Mouse (Mus musculus) hindbrain, embryonic 16.5 days (tissue): ENCODE data around the gene Arsb. TPM values are rescaled to one million over a fixed set of nuclear protein-coding genes. Genes with fewer than 3 reads are reported as not detected.

Source experiments
- ATAC-seq: fragments of 200-750 bp; cut with Nextera tagmentation; 2 replicates; pipeline ENCODE4 v1.8.0; 2017; ENCODE audit warnings: moderate TSS enrichment, moderate library complexity
- H3K27ac ChIP-seq: fragments of 300-500 bp; sonication (generic); 2 replicates; pipeline ENCODE4 v1.5.1; 2014; ENCODE audit warnings: low read depth, mild to moderate bottlenecking, control low read depth, low read length, moderate library complexity
- H3K27me3 ChIP-seq: fragments of 300-500 bp; sonication (generic); replicated peaks from 2 replicates; pipeline ENCODE4 v1.6.1; 2014; ENCODE audit warnings: low read length; ENCODE audit not compliant: control insufficient read depth, insufficient read depth
- H3K36me3 ChIP-seq: fragments of 300-500 bp; sonication (generic); 2 replicates; pipeline ENCODE4 v1.6.1; 2014; ENCODE audit warnings: mild to moderate bottlenecking, low read length, moderate library complexity, mixed read lengths; ENCODE audit not compliant: control insufficient read depth, insufficient read depth
- H3K4me1 ChIP-seq: fragments of 300-500 bp; sonication (generic); 2 replicates; pipeline ENCODE4 v1.6.1; 2014; ENCODE audit warnings: low read depth, low read length; ENCODE audit not compliant: control insufficient read depth, insufficient read depth
- H3K4me2 ChIP-seq: fragments of 300-500 bp; sonication (generic); 2 replicates; pipeline ENCODE4 v1.6.1; 2014; ENCODE audit warnings: mild to moderate bottlenecking, low read length, control low read depth, moderate library complexity
- H3K4me3 ChIP-seq: fragments of 300-500 bp; sonication (generic); 2 replicates; pipeline ENCODE4 v1.5.1; 2014; ENCODE audit warnings: mild to moderate bottlenecking, low read length, control low read depth, moderate library complexity
- H3K9ac ChIP-seq: fragments of 300-500 bp; sonication (generic); 2 replicates; pipeline ENCODE4 v1.6.1; 2014; ENCODE audit warnings: low read depth, mild to moderate bottlenecking, control low read depth, low read length, moderate library complexity
- H3K9me3 ChIP-seq: fragments of 300-500 bp; sonication (generic); 2 replicates; pipeline ENCODE4 v1.6.1; 2014; ENCODE audit warnings: mild to moderate bottlenecking, low read length, moderate library complexity; ENCODE audit not compliant: control insufficient read depth
- WGBS: fragments of 180-500 bp; shearing (Covaris S2); extraction: QIAGEN DNeasy Blood & Tissue Kit; methylation state at CpG from one replicate; pipeline ENCODE4 v1.1.7; 2014; 5-methylcytosine and 5-hydroxymethylcytosine counted together
- microRNA-seq: library from miRNA; unstranded; fragments of <30 nt; microRNA quantifications from one replicate; pipeline ENCODE4, GENCODE M21; 2017
- polyA plus RNA-seq: library from polyadenylated mRNA; unstranded; fragments of >200 nt; fragmentation: Nextera tagmentation; extraction: Ambion mirVana; gene quantifications from 2 replicates; pipeline ENCODE4 v1.2.1, GENCODE M21; 2015

The Arsb gene
- polyA plus RNA-seq, 1 experiment from 2014 or later = 12.1 TPM

- Histone ChIP-seq H3K27ac (no peak overlapping the region), H3K4me3 (no peak overlapping the region), H3K27me3 (no peaks in the 10 kb centered on the region), H3K9ac (no peak overlapping the region), H3K4me2 (no peak overlapping the region), H3K4me1 (no peaks in the 10 kb centered on the region), H3K36me3 (no peaks in the 10 kb centered on the region), H3K9me3 (peaks cover 4% of the 10 kb centered on the region; the same call in 1 of the 2 replicates)
- ATAC-seq = no peak
- 83% methylated on average over 11 of the region's 11 CpGs for WGBS
Measured at GRCm38 (mm10) chr13:93989736-93990611, 218.5 kb downstream of the Arsb start.

DNA sequence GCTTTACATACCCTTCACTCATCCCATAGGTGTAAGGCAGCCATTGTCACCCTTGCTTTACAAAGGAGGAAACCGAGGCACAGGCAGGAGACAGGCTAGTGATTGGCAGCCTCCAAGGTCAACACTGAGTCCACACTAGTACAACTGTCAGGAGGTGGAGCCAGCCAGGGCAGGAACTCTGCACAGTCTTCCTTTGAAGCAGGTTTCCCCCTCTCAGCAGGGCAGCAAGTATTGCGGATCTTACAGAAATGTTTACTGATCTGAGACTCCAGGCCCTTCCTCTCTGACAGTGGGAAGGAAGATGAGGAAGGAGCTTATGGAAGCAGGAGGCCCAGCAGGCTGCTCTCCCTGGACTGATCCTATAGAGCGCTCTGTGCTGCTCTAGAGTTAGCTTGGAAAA is 219.4 kb downstream of the Arsb start:
- Histone ChIP-seq H3K4me1 (no peaks in the 10 kb centered on the region), H3K9ac (no peak overlapping the region), H3K4me2 (no peak overlapping the region), H3K36me3 (no peaks in the 10 kb centered on the region), H3K27ac (no peak overlapping the region), H3K27me3 (no peaks in the 10 kb centered on the region), H3K4me3 (no peak overlapping the region), H3K9me3 (peaks cover 4% of the 10 kb centered on the region; the same call in 1 of the 2 replicates)
- no peak for ATAC-seq
- 77% methylated on average over 3 of the region's 3 CpGs for WGBS

- Histone ChIP-seq H3K27me3 (no peaks in the 10 kb centered on the region), H3K4me1 (no peaks in the 10 kb centered on the region), H3K9me3 (peaks cover 4% of the 10 kb centered on the region; the same call in 1 of the 2 replicates), H3K27ac (no peak overlapping the region), H3K4me2 (no peak overlapping the region), H3K36me3 (no peaks in the 10 kb centered on the region), H3K9ac (no peak overlapping the region), H3K4me3 (no peak overlapping the region)
- WGBS = 94% methylated on average over 5 of the region's 5 CpGs
- ATAC-seq = no peak
Measured at GRCm38 (mm10) chr13:93992342-93992882, 221.0 kb downstream of the Arsb start.

Small RNA genes lying within 50 kb of the gene (microRNA-seq; reads per million reads assigned to microRNA genes)
- gene Gm25534 (not detected), gene Mir5624 (not detected)

Other genes with a start within 250 kb of the Arsb start
- 0.56 and 0.68 TPM in 2 replicates for gene Bhmt, start 133.7 kb upstream of the Arsb start, polyA plus RNA-seq
- gene Bhmt2, start 97.3 kb upstream of the Arsb start, polyA plus RNA-seq = 0.07 and 0.11 TPM in 2 replicates
- gene Dmgdh, start 97.2 kb upstream of the Arsb start, polyA plus RNA-seq = 0.24 and 0.42 TPM in 2 replicates